Mouse (Mus musculus) monocyte, adult 2 months (primary cell): ENCODE measurements around the gene B4galt5.
A peak's percentile ranks its signal among the peaks of the same experiment; 100 is the strongest.

Source experiments
- DNase-seq, 2 experiments: peaks; one replicate each; pipeline ENCODE4 v3.0.0; 2022; ENCODE audit warnings: low spot score in 2 of 2, low read depth in 1 of 2

Gene B4galt5

GRCm38 (mm10) chr2:167333450-167333849, 15.5 kb downstream of the B4galt5 start:
- no peak for DNase-seq

GRCm38 (mm10) chr2:167332336-167332987, 16.5 kb downstream of the B4galt5 start:
- no peak for DNase-seq

GRCm38 (mm10) chr2:167331432-167331921, 17.5 kb downstream of the B4galt5 start:
- no peak for DNase-seq

GRCm38 (mm10) chr2:167330581-167330980, 18.4 kb downstream of the B4galt5 start:
- no peak for DNase-seq

GRCm38 (mm10) chr2:167329478-167330262, 19.3 kb downstream of the B4galt5 start:
- no peak for DNase-seq

- no peak for DNase-seq
These were observed 20.6 kb downstream of the B4galt5 start for GRCm38 (mm10) chr2:167328340-167328739.

- DNase-seq, result no peak
These were observed 22.4 kb downstream of the B4galt5 start for GRCm38 (mm10) chr2:167326582-167326981.

GRCm38 (mm10) chr2:167324151-167324930, 24.6 kb downstream of the B4galt5 start:
- no peak for DNase-seq

GRCm38 (mm10) chr2:167323116-167323515, 25.9 kb downstream of the B4galt5 start:
- no peak for DNase-seq

GRCm38 (mm10) chr2:167321372-167321771, 27.6 kb downstream of the B4galt5 start:
- DNase-seq, result no peak

GRCm38 (mm10) chr2:167318981-167319380, 30.0 kb downstream of the B4galt5 start:
- peak; percentile 34 to 46 for DNase-seq

- DNase-seq, result no peak
These were observed 32.2 kb downstream of the B4galt5 start for GRCm38 (mm10) chr2:167316724-167317187.

GRCm38 (mm10) chr2:167314491-167314890, 34.5 kb downstream of the B4galt5 start:
- DNase-seq, result no peak

- DNase-seq, result peak; percentile 44 to 61
These were observed 35.3 kb downstream of the B4galt5 start for GRCm38 (mm10) chr2:167313501-167314326.

GRCm38 (mm10) chr2:167310121-167310520, 38.9 kb downstream of the B4galt5 start:
- DNase-seq, result no peak

GRCm38 (mm10) chr2:167309286-167309685, 39.7 kb downstream of the B4galt5 start:
- DNase-seq, result no peak

GRCm38 (mm10) chr2:167307716-167308115, 41.3 kb downstream of the B4galt5 start:
- no peak for DNase-seq

- DNase-seq, result no peak
These were observed 42.1 kb downstream of the B4galt5 start for GRCm38 (mm10) chr2:167306626-167307541.

GRCm38 (mm10) chr2:167306273-167306594, 42.7 kb downstream of the B4galt5 start:
- no peak for DNase-seq
